Mouse (Mus musculus): Measurements from ENCODE around the gene Abcb8. TPM values are rescaled to one million over a fixed set of nuclear protein-coding genes. Genes with fewer than 3 reads are reported as not detected.

The Abcb8 gene
- total and polyA plus RNA-seq, 2 experiments from 2014 or later, result 44.6 to 64.1 TPM

DNA sequence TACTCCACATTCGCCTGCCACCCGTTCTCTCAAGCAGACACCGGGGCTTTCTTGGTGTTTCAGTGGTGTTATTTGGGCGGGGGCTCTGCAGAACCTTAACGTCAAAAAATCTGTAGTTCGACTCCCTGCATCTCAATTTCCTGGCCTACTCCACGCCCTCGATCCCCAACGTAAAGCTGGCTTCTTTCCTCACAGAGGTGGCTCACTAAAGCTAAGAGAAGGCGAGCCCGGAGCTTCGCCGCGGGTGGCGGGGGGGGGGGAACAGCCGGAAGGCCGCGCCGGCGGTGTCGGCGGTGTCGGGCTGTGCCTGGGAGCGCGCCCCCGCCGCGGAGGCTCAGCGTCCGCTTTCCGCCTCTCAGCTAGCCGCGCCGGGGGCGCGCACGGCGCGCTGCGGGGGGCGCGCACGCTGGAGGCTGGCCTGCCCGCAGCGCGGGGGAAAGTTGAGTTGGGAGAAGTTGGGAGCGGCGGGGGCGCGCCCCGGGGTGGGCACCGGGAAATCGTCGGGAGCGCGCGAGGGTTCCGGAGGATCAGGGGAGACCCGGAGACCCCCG, 31.5 kb downstream of the Abcb8 start:
- ATAC-seq (peak; percentile 7; the same call in 1 of the 2 replicates), DNase-seq (peak; percentile 92)
- under 1% methylated on average over 48 of the region's 60 CpGs for WGBS
- Histone ChIP-seq H3K9ac (peak overlapping the region; percentile 63), H3K4me2 (ENCODE audit: low read depth) (peak overlapping the region; percentile 90), H3K4me3 (ENCODE audit: low read depth, low read length) (peak overlapping the region; percentile 63), H3K27ac (ENCODE audit: low read depth, low read length) (peak overlapping the region; percentile 86), H3K9me3 (ENCODE audit: low read length) (no peaks in the 10 kb centered on the region), H3K27me3 (ENCODE audit: insufficient read depth, low read length) (peaks cover 5% of the 10 kb centered on the region; the same call in 1 of the 2 replicates), H3K4me1 (ENCODE audit: insufficient read depth) (peaks cover 14% of the 10 kb centered on the region; the same call in 1 of the 2 replicates), H3K36me3 (ENCODE audit: insufficient read depth) (peaks cover 21% of the 10 kb centered on the region)
- no peak for TF ChIP-seq CTCF (IDR thresholded peaks at IDR 0.05; ENCODE audit: low read depth)

DNA sequence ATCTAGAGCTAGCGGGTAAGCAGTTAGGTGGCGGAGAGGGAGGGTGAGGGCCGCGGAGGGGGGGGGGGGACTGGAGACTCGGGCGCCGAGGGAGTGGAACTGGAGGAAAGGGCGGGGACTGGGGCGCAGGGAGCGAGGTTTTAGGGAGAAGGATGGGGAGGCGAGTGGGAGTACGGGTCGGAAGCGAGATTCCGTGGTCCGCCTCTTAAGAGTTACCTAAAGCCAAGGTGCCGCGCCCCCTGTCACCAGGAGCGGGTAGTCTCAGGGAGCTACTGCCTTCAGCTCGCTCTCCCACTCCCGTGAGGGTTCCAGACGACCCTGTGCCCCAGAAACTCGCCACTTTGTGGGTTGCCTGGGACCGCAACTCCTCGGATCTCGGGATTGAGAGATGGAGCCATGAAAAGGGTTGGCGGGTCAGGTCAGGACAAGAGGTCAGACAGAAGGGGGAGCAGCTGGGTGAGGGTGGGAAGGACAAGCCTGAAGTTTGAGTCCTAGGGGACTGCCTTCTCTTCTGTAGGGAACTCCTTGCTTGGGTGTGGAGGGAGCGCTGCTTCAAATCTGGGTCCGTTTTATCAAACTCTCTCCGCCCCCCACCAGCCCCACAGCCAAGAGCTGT, 32.1 kb downstream of the Abcb8 start:
- peaks cover 5% of the 10 kb centered on the region; the same call in 1 of the 2 replicates for H3K27me3 ChIP-seq (ENCODE audit: insufficient read depth, low read length)
- WGBS, result 0% methylated on average over 29 of the region's 30 CpGs
- H3K4me3 ChIP-seq (ENCODE audit: low read depth, low read length), result peak overlapping the region; percentile 63
- H3K4me1 ChIP-seq (ENCODE audit: insufficient read depth), result peaks cover 14% of the 10 kb centered on the region; the same call in 1 of the 2 replicates
- no peak overlapping the region for H3K27ac ChIP-seq (ENCODE audit: low read depth, low read length)
- no peak for ATAC-seq
- DNase-seq, result peak; percentile 42
- peak overlapping the region; percentile 63 for H3K9ac ChIP-seq
- peak overlapping the region; percentile 90 for H3K4me2 ChIP-seq (ENCODE audit: low read depth)
- peak; percentile 42 for TF ChIP-seq CTCF (IDR thresholded peaks at IDR 0.05; ENCODE audit: low read depth)
- no peaks in the 10 kb centered on the region for H3K9me3 ChIP-seq (ENCODE audit: low read length)
- peaks cover 17% of the 10 kb centered on the region for H3K36me3 ChIP-seq (ENCODE audit: insufficient read depth)

DNA sequence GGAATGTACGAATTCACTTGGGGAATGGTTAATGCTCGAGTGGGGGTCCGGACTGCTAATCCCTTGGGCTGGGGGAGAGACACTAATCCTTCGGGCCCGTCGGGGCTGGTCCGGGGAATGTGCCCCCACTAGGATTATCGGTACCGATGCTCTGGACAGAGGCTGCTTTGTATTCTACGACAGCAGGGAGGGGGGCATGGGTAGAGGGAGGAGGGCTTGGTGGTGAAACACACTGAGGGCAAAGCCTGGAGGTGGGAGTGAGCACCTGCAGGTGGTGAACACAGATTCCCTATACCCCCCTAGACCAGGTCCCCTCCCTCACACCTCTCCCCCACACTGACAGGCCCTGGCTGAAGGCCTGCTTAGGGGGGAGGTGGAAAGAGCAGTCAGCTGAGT, 32.6 kb downstream of the Abcb8 start:
- no peak overlapping the region for H3K27ac ChIP-seq (ENCODE audit: low read depth, low read length)
- no peak for TF ChIP-seq CTCF (IDR thresholded peaks at IDR 0.05; ENCODE audit: low read depth)
- peaks cover 14% of the 10 kb centered on the region; the same call in 1 of the 2 replicates for H3K4me1 ChIP-seq (ENCODE audit: insufficient read depth)
- H3K27me3 ChIP-seq (ENCODE audit: insufficient read depth, low read length), result peaks cover 5% of the 10 kb centered on the region; the same call in 1 of the 2 replicates
- H3K9me3 ChIP-seq (ENCODE audit: low read length), result no peaks in the 10 kb centered on the region
- ATAC-seq (no peak), DNase-seq (no peak)
- peaks cover 13% of the 10 kb centered on the region; the same call in 1 of the 2 replicates for H3K36me3 ChIP-seq (ENCODE audit: insufficient read depth)
- 0 out of 2 replicates have a peak overlapping the region, but pooled peaks have one; percentile 63 for H3K9ac ChIP-seq
- peak overlapping the region; percentile 63 for H3K4me3 ChIP-seq (ENCODE audit: low read depth, low read length)
- WGBS, result 1% methylated on average over 10 of the region's 10 CpGs
- H3K4me2 ChIP-seq (ENCODE audit: low read depth), result peak overlapping the region; percentile 90

DNA sequence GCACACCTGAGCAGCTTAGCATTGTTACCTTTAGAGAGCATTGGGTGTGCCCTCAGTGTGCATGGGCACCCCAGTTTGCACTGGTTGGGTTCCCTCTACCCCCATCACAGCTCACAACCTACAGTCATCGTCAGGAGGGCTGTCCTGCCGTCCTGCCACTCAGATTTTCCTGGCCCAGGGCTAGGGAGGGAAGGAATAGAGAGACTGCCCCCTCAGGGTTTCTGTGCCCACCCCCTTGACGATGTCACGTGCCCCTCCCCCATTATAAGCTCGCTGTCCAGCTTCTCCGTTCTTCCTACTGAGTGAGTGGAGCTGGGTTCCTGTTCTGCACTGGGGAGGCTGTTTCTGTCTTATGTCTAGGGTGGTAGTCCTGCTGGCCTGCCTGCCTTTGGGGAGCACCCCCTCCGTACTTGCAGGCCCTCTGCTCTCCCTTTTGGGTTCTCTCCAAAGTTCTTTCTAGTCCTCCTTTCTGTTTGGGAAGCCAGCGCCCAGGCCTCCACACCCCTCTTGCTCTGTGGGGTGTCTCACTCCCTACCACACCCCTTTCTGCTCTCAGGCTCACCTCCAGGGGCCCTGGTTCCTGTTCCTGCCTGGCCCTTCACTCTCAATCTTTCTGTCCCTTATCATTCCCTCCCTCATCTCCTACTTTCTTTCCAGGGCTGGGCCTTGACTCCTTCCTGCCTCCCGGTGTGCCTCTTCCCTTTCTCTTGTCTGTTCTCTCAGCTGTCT, 33.3 kb downstream of the Abcb8 start:
- Histone ChIP-seq H3K4me1 (ENCODE audit: insufficient read depth) (peaks cover 14% of the 10 kb centered on the region; the same call in 1 of the 2 replicates), H3K4me3 (ENCODE audit: low read depth, low read length) (no peak overlapping the region), H3K4me2 (ENCODE audit: low read depth) (no peak overlapping the region), H3K27ac (ENCODE audit: low read depth, low read length) (no peak overlapping the region; the same call in 1 of the 2 replicates), H3K9ac (no peak overlapping the region), H3K36me3 (ENCODE audit: insufficient read depth) (peaks cover 12% of the 10 kb centered on the region), H3K9me3 (ENCODE audit: low read length) (no peaks in the 10 kb centered on the region), H3K27me3 (ENCODE audit: insufficient read depth, low read length) (peaks cover 5% of the 10 kb centered on the region; the same call in 1 of the 2 replicates)
- DNase-seq (no peak), ATAC-seq (no peak)
- WGBS, result 18% methylated on average over 9 of the region's 9 CpGs
- no peak for TF ChIP-seq CTCF (IDR thresholded peaks at IDR 0.05; ENCODE audit: low read depth)

DNA sequence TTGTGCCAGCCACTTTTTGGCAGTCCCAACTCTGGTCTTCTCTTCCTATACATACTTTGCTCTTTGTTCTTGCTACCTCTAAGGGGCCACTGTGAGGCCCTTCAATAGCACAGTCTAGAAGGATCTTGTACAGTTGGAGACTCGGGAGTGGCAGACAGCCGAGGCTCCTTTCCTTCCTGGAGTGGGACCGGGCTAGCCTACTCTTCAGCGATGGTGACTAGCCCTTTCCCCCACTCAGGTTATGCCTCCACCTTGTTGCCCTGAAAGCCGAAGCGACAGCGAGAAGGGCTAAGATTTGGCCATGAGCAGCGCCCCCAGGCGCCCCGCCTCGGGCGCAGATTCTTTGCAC, 33.8 kb downstream of the Abcb8 start:
- peaks cover 14% of the 10 kb centered on the region; the same call in 1 of the 2 replicates for H3K4me1 ChIP-seq (ENCODE audit: insufficient read depth)
- DNase-seq (no peak), ATAC-seq (no peak)
- H3K9ac ChIP-seq, result no peak overlapping the region
- no peak overlapping the region for H3K4me2 ChIP-seq (ENCODE audit: low read depth)
- H3K27me3 ChIP-seq (ENCODE audit: insufficient read depth, low read length), result peaks cover 5% of the 10 kb centered on the region; the same call in 1 of the 2 replicates
- no peaks in the 10 kb centered on the region for H3K9me3 ChIP-seq (ENCODE audit: low read length)
- H3K27ac ChIP-seq (ENCODE audit: low read depth, low read length), result no peak overlapping the region; the same call in 1 of the 2 replicates
- peaks cover 17% of the 10 kb centered on the region for H3K36me3 ChIP-seq (ENCODE audit: insufficient read depth)
- H3K4me3 ChIP-seq (ENCODE audit: low read depth, low read length), result no peak overlapping the region
- 25% methylated on average over 12 of the region's 12 CpGs for WGBS
- TF ChIP-seq CTCF (IDR thresholded peaks at IDR 0.05; ENCODE audit: low read depth), result no peak

DNA sequence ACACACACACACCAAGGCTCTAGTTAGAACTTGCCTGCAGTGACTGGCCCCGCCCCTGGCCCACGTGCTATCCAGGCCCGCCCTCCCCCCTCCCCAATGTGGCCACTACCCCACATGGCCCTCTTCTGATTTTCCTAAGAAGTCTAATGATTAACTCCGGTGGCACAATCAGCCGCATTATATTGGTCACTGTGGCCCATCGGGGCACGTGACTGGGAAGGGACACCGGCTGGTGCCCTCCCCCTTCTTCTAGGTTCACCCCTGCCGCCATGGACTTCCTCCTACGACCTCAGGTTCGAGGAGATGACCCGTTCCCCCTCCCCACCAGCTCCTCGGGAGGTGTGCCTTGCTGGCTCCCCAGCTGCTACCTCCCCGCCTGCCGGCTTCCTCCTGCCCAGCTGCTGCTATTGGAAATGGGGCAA, 34.5 kb downstream of the Abcb8 start:
- TF ChIP-seq CTCF (IDR thresholded peaks at IDR 0.05; ENCODE audit: low read depth), result no peak
- no peak for DNase-seq
- no peak overlapping the region for H3K4me3 ChIP-seq (ENCODE audit: low read depth, low read length)
- no peak for ATAC-seq
- H3K27ac ChIP-seq (ENCODE audit: low read depth, low read length), result no peak overlapping the region
- no peak overlapping the region for H3K4me2 ChIP-seq (ENCODE audit: low read depth)
- WGBS, result 12% methylated on average over 13 of the region's 15 CpGs
- H3K27me3 ChIP-seq (ENCODE audit: insufficient read depth, low read length), result peaks cover 5% of the 10 kb centered on the region; the same call in 1 of the 2 replicates
- H3K36me3 ChIP-seq (ENCODE audit: insufficient read depth), result peaks cover 22% of the 10 kb centered on the region
- no peaks in the 10 kb centered on the region for H3K9me3 ChIP-seq (ENCODE audit: low read length)
- H3K4me1 ChIP-seq (ENCODE audit: insufficient read depth), result peaks cover 7% of the 10 kb centered on the region; the same call in 1 of the 2 replicates
- H3K9ac ChIP-seq, result no peak overlapping the region
